Mouse (Mus musculus) CH12F3 (cell line): ENCODE measurements around the gene Gpr171.
"Not testable (repeated sequence)": the region's sequence is repeated elsewhere in the genome, so short reads cannot be mapped to it uniquely, and the experiment has no call there.

Experiments
- in situ Hi-C: fragments of 300-500 bp; cut with MboI; formaldehyde crosslinking; loops from 2 replicates; pipeline ENCODE4 v1.14.3; 2020; ENCODE audit warnings: low sequenced_read_pairs

Gpr171 gene

DNA sequence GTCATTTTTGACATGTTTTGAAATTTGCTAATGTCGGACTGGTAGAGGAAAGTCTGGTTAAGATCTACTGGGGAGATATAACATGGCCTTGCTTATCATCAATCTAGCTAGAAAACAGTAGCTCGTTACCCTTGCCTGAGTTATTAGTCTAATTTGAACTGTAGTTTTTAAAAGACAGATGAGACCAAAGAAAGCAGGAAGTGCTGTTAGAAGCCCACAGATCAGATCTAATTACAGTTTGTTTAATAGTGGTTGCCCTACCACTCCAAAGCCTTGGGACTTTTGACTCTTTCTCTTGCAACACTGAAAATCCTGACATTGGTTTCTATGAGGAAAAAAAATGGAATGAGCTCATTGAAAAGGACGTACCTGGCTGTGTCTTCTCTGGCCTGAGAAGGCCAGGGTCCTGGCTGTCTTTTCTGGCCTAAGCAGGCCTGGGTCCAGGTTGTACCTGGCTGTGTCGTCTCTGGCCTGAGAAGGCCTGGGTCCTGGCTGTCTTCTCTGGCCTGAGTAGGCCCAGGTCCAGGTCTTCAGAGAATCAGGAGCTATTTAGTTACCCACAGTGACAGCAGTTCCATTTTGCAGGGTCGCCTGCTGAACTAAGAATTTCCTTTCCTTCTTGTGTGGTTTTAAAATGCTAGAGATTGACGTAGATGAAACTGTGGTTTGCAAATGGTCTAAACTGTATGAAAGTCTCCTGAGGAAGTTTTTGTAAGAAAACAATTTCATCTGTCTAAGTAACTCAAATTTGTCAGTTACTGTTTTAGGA lies at the start of gene Gpr171:
Gene Gpr171, minus strand, starts transcription at position 604 of the 769 bp plus-strand sequence.
- in situ Hi-C loops = no loop called here

DNA sequence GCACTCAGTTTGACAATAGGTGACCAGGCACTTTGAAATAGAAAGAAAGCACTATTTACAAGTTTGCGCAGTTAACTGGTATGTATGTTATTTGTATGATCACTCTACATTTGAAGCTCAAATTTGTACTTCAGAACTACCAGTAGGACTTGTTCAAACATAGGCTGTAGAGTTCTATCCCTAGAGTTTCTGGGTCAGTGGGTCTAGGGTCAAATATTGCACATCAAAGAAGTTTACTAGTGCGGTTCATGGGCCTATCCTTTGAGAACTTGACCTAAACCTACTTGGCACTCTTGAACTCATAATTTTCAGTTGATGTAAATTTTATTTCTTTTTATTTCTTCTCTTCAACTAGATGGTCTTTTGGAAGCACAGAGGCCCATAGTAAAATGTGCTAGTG lies 49.0 kb upstream of the Gpr171 start:
- in situ Hi-C loops = loop anchor here (25.0 kb wide), 1 partner anchor 587 kb away; the partner anchor contains the start of gene Gm5538

DNA sequence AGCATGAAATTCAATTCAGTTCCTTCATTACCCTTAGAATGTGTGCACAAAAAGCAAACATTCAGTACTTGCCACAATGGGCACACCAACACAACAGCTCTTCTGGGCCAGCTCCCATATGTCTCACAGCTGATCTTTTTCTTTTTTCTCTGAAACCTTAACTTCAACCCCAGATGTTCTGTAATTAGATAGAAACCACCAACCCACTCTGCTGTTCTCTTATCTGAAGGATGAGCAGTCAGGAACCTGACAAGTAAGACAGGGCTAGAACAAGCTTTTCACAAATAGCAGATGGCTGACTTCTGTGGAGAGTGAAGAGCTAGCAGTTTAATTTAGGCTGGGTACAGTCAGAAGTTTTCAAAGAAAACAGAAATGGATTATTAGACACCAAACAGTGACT lies 48.0 kb upstream of the Gpr171 start:
- in situ Hi-C loops = loop anchor here (25.0 kb wide), 1 partner anchor 588 kb away; the partner anchor contains the start of gene Gm5538

DNA sequence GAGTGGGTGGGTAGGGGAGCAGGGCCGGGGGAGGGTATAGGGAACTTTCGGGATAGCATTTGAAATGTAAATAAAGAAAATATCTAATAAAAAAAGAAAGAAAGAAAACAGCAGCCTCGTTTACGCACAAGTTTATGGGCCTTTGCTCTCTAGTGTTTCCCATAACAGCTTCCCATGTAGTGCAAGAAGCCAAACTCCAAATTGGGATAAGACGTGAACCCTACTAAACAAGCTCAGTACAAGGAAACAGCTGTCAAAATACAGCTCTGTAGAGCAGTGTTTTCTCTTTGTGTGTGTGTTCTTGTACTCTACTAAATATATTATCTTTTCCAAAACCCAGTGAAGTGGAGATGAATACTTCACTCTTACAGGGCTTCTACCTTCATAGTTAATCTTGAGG lies 43.6 kb upstream of the Gpr171 start:
- in situ Hi-C loops = no loop called here

DNA sequence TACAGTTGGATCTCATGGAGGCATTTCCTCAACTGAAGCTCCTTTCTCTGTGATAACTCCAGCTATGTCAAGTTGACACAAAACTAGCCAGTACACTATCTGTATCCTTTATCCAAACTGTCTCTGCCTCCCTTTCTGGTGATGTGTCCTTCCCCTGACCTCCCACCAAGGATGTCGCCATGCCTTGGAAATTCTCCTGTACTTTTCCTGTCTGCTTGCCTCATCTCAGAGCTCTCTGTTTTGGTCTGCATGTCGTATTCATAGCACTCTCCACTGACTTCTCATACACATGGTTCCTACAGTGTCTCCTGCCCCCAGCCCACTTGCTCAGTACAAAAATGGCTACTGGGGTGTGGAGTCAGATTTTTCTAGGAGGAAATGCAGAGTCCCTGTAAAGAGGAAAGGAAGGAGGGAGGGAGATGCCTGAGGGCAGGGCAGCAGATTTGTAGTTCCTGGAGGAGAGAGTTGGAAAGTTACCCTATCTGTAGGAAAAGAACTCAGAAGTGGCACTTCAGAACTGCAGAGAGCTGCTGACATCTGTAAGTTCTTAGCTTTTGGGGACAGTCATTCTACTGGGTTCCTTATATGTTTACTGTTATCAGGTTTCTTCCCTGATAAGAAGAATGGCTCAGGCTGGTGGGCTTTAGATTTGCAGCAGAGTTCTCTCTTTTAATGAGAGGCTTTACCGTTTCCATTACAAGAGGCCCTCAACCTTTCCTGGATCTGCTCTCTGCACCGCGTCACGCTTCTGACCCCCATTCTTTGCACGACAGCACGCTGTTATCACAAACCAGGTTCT lies 40.1 kb upstream of the Gpr171 start:
- in situ Hi-C loops = no loop called here

DNA sequence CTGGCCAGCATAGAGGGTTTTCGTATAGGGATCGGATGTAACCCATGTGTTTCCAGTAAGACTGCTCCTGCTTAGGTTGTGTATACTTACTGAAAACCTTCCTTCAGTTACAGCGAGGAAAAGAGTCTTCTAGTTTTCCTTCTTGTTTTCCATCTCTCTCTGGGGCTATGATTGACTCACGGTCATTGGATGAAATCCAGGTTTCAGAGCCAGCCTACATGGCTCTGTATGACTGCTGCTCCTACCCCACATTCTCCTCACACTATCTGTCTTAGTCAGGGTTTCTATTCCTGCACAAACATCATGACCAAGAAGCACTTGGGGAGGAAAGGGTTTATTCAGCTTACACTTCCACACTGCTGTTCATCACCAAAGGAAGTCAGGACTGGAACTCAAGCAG lies 39.3 kb upstream of the Gpr171 start:
- in situ Hi-C loops = not testable (repeated sequence)

DNA sequence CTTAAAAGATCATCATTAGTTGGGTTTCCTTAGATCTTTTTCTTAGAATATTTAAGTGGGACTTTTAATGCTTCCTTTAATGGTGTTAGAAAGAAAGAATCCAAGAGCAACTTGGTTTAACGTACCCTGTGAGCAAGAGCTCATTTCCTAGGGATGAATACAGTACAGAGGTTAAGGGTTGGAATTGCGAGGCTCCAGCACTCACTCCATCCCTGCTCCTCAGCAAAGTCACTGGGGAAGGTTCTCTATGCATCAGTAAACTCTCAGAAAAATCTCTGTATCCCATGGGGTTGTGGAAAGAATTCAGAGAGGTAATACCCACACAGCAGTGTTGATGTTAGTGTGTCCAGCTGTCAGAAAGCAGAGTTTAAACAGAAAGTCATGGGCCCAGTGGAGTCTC lies 38.5 kb upstream of the Gpr171 start:
- in situ Hi-C loops = no loop called here

DNA sequence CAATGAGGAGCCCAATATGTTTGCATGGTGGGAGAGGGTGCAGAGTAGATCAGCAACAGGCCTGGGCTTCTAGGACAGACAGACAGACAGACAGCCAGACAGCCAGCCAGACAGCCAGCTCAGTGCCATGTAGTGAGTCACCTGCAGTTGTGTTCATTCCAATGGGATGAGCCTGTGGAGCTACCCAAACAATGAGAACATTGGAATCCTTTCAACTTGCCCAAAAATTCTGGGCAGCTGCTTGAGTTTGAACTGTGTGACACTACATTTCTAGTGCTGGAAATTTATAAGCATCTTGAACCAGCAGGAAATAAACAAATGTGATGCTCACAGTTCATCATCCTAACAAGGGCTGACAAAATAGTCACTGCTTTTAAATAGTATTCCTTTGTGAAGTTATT lies 38.0 kb upstream of the Gpr171 start:
- in situ Hi-C loops = no loop called here

DNA sequence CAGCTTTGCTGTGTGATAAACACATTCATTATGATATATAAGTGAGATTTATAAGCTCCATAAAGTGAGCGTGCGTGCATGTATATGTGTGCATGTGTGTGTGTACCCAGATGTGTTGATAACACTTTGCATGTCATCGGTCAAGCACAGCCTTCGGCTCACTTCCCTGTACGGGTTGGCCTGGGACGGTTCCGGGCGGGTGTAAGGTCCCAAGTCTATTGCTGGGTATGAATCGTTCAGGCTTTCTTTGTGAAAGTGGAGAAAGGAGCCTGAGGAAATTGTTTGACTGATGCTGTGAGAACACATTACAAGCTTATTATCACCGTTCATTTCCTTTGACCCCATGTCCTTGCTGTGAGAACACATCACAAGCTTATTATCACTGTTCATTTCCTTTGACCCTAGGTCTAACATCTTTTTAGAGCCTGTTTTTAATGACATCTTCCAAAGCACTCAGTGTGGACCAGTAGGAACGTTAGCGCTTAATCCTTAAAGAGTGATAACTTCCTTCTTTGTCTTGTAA lies 37.4 kb upstream of the Gpr171 start:
- in situ Hi-C loops = no loop called here

DNA sequence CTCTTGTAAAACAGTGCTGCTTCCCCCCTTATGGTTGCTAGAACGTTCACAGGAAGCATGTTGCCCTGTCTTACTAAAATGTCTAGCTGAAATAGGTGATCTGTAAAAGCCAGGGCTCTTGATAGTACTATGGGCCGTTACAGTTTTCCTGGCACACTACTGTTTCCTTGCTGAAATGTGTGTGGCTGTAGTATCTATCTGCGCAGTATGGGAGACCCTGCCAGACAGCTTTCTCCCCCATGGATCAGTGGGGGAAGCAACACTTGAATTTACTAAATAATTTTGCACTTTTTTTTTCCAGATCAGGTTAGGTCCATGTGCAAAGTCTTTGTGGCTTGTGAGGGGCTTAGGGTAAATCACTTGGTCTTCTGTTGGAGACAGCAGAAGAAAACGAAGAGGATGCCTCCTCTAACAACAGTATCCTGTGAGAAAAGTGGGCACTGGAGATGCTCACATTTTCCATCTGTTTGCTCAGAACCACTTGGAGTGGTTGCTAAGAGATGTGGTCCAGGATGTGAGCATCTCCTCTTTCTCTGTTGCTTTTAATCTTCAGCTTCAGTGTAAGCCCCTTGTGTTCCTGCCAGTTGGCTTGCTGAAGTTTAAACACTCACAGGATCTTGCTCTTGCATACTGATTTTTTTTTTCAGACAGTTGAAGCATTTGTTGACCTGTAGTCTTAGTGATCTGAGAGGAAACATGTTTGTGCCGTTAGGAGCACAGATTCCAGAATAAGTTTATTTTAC lies 34.5 kb upstream of the Gpr171 start:
- in situ Hi-C loops = no loop called here

DNA sequence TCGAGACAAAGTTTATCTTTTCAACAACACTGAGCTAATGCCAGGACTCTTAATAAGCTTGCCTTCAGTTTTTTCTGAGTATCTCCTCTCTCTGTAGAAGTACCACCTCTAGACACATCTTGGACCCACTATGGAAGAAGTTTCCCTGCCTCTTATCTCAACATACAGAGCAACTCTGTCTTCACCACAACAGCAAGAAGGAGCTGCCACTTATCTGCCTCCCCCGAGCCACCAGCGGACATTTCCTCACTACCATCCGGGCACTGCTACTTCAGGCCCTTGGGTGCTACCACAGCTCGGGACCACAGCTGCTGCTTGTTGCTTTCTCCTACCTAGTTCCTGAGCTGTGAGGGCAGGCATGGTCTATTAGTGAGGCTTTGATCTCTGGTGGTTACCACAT lies 31.6 kb upstream of the Gpr171 start:
- in situ Hi-C loops = no loop called here

DNA sequence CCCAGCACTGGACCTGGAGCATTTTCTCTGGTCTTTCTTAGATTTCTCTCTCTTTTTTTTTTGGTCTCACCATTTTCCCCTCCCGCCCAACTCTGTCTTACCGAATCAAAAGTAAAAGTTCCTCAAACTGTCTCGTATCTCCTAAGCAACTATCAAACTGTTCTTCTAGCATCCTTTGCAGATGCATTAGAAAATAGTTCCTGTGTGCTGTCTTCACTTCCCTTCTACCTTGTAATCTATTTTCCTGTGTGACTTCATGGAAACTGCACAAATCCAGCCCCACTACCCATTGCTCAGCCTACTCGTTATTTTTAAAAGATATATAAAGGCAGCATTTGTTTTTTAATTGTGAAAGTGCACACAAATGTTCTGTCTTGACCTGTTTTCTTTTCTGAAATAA lies 30.3 kb upstream of the Gpr171 start:
- in situ Hi-C loops = no loop called here

DNA sequence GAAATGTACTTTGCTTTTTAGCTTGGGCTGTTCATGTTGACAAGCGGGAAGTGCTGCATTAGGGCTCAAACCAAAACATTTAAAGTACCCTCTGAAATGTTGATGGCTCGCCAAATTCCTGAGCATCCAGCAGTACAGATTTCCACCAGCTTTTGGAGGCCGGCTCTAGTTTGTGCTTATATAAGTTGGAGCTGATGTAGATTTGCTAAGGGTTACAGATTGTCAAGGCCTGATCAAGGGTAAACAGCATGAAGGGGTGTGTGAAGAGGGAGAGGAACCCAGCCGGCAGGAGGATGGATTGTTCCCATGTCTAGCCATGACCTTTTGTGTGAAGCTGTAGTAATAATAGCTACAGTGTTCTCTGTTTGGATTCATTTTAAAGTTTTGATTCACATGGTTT lies 29.5 kb upstream of the Gpr171 start:
- in situ Hi-C loops = no loop called here

DNA sequence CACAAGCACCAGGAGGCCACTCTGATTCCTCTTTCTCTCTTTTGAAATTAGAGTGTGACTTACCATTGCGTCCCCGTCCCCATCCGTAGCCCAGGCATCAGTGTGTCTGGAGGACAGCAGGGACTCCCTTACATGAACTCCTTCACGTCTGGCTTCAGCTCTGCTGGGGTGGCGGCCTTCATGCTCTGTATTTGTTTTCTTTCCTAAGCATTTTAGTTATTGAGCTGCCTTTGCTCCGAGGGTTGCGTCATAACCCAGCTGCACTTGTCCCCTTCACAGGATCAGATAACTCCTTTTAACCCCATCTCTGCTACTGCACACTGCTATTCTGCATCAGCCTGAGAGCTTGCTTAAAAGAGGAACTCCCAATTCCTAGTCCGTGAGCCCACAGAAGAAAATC lies 28.8 kb upstream of the Gpr171 start:
- in situ Hi-C loops = no loop called here

DNA sequence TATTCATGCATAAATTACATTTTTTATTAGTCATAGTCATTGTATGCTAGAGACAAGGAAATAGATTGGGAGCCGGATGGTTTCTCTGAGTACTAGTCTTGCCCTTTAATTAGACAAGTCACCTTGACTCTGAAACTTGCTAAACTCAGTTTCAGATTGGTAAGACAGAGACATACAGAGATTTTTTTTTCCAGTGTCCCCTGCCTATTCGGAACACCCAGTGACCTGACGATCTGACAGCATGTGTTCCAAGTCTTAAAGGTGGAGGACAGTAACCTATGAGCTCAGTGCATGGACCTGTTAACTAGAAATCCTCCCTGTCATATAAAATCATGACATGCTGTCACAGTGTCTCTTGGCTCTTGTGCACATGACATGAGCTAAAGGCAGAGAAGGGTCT lies 27.9 kb upstream of the Gpr171 start:
- in situ Hi-C loops = no loop called here

DNA sequence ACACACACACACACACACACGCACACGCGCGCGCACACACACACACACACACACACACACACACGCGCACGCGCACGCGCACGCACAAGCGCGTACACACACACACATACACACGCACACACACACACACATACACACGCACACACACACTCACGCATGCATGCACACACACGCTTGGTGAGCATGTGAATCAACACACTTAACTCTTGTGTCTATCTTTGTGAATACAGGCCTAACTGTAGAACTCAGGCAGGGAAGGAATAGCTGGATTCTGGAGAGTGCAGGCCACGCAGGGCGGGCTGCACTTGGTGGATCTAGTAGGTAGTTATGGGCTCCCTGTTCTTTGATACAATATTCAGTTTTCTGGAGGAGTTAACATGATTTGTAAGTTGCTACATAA lies 27.1 kb upstream of the Gpr171 start:
- in situ Hi-C loops = no loop called here

DNA sequence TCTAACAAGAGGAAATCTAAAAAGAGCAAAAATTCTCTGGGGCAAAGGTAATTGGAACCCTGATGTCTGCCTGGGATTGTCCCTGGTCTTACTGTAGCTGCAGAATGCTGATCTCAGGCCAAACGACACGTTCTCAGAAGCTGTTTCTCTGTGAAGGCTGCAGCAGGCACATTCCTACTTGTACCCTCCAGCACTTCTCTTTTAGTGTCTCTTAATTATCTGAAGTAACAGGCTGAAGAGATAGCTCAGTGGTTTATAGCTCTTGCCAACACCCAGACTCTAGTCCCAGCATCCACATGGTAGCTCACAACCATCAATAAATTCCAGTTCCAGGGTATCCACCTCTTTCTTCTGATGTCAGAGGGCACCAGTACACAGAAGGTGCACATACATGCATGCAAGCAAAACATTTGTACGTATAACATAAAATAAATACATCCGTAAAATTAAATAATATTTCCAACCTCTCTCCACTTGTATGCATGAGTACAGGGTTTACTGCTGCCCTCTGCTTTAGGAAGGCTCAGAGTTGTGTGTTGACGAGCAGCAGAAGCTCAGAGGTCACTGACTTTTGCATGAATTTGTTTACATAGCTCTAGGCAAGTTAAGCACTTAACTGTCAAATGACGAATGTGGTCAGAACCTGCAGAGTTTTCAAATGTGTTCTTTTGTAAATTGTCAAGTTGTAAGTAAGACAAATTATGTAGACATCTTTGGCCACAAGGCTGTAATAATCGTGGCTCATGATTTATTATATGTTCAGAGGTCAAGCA lies 24.3 kb upstream of the Gpr171 start:
- in situ Hi-C loops = no loop called here

DNA sequence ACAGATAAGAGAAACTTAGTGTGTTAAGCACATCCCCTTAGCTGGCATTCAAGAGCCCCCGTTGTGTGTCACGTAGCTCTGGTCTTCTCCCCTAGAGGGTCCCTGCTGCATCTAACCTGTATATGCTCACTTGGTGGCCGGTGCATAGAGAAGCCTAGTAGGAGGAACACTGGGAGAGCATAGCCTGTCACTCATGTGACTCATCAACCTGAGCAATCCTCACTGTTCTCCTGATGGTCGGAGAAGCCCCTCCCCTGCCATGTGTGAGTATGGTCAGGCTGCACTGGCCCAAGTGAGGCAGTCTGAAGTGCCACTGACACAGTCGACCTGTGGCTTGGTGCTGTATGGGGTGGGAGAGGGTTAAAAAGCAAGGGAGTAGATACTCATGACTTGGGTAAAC lies 23.4 kb upstream of the Gpr171 start:
- in situ Hi-C loops = no loop called here

DNA sequence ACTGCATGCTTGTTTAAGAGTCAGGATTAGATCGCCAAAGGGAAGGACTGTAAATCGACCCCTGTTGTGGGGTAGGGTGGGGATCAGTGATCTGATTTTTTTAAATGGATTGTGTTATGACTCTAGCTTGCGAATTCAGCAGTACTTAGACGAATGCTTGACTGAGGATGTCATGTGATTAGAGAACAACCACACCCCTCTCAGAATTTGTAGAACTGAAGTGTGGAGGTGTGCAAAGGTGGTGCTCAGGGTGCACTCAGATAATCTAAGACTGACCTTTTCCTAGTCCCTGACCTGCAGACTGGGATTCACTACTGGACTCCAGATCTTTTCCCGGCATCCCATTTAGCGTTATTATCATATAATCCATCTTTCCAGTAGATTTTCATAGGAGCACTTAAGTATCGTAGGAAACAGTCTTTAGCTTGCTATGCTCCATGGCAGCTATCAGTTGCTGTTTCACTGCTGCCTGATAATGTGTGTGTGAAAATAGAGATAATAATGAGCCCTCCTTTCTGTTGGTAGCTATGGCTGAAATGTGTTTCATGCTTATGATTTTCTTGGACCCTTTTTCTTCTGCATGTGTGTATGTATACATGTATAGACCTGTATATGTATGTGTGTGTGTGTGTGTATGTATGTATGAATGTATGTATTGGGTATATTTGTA lies 20.3 kb upstream of the Gpr171 start:
- in situ Hi-C loops = no loop called here
